Mouse (Mus musculus): ENCODE data around the gene Dhx8.

- TF ChIP-seq CTCF (IDR thresholded peaks at IDR 0.05; ENCODE audit: low read depth, low read length), result no peak
- TF ChIP-seq POLR2A (IDR thresholded peaks at IDR 0.05; ENCODE audit: borderline replicate concordance, low read depth, low read length), result no peak
Observed at GRCm38 (mm10) chr11:101784072-101784471, 51.4 kb downstream of the Dhx8 start.
